ENCODE assay signal across 8 mouse cellular contexts in genomic region chr3:27338437-27338836, GRCm38 (mm10). TPM values are rescaled to one million over a fixed set of nuclear protein-coding genes. Genes with fewer than 3 reads are reported as not detected.
DNase-seq lines count a peak whose midpoint lies in the region.

No protein-coding gene starts in this region.

- intact Hi-C loops in left cerebral cortex, postnatal 25 days (cut with DNase I): loop anchor here (1.0 to 5.0 kb wide), 3 partner anchors 71 to 124 kb away; no protein-coding TSS in a partner anchor
- intact Hi-C loops in left cerebral cortex, postnatal 36 days (cut with DNase I): loop anchor here (5.0 kb wide), 1 partner anchor 124 kb away; no protein-coding TSS in a partner anchor

- peak; percentile 21 to 77 for DNase-seq in adrenal gland, adult (ENCODE audit: inconsistent age in 2 of 2, low spot score in 1 of 2)
- no peak for DNase-seq in adrenal gland, adult 8-10 months
- peak; percentile 25 to 28 for DNase-seq in left cerebral cortex, postnatal 25 days (ENCODE audit: low spot score in 2 of 2)
- no peak for DNase-seq in left cerebral cortex, postnatal 36 days (ENCODE audit: low spot score in 2 of 2)
- peak; percentile 50 for DNase-seq in R1 (ENCODE audit: low read depth, low spot score)
- peak; percentile 10 to 12 for DNase-seq in frontal cortex, postnatal 25 days (ENCODE audit: low spot score in 2 of 2)
- DNase-seq in layer of hippocampus, postnatal 14 days (ENCODE audit: low spot score in 2 of 2): peak; percentile 18 to 47
- peak; percentile 20 to 46 for DNase-seq in thymus, postnatal 10 days (ENCODE audit: low spot score in 2 of 2)

RNA-seq across cellular contexts. Expression of gene Tnfsf10, which starts 21.6 kb away (rescaled TPM):
- 10 to 100 TPM; 10.0 to 20.2 (median 12.3) TPM for total RNA-seq in adrenal gland, adult 8-10 months (2022)
- 1 to 10 TPM; 1.2 to 1.5 TPM for total RNA-seq in left cerebral cortex, postnatal 25 days (2021)
- total RNA-seq in left cerebral cortex, postnatal 36 days (2021): 1 to 10 TPM; 1.1 to 1.5 TPM
- 1 to 10 TPM in 1 of 2 experiments, under 1 TPM in 1; 0.81 to 1.2 TPM for total RNA-seq in layer of hippocampus, postnatal 14 days (2021)

RNA-seq across cellular contexts. Expression of gene Ghsr, which starts 32.7 kb away (rescaled TPM):
- total RNA-seq in adrenal gland, adult 8-10 months (2022): under 1 TPM in 1 of 4 experiments, not detected in 3; 0.06 TPM
- under 1 TPM; 0.09 to 0.14 TPM for total RNA-seq in left cerebral cortex, postnatal 25 days (2021)
- total RNA-seq in left cerebral cortex, postnatal 36 days (2021): under 1 TPM in 1 of 2 experiments, not detected in 1; 0.14 TPM
- 1 to 10 TPM in 1 of 2 experiments, under 1 TPM in 1; 0.99 to 1.1 TPM for total RNA-seq in layer of hippocampus, postnatal 14 days (2021)

Comparison
In these comparisons a context has a peak if more than half of its experiments do, and no peak if none do; other contexts are left out.
1. DNase-seq: peak in adrenal gland, adult (2 of 2), left cerebral cortex, postnatal 25 days (2 of 2), R1 (single experiment), frontal cortex, postnatal 25 days (2 of 2), layer of hippocampus, postnatal 14 days (2 of 2) and thymus, postnatal 10 days (2 of 2); none in adrenal gland, adult 8-10 months (single experiment) and left cerebral cortex, postnatal 36 days (0 of 2).
2. RNA of gene Tnfsf10, which starts 21.6 kb away (total RNA-seq): 10.0 to 20.2 TPM in adrenal gland, adult 8-10 months; 1.2 to 1.5 TPM in left cerebral cortex, postnatal 25 days, 1.1 to 1.5 TPM in left cerebral cortex, postnatal 36 days and 0.81 to 1.2 TPM in layer of hippocampus, postnatal 14 days; every median in the first group is over 4 times any median in the second.